Mouse (Mus musculus): ENCODE measurements around the gene Slx4ip. TPM values are rescaled to one million over a fixed set of nuclear protein-coding genes. Genes with fewer than 3 reads are reported as not detected.

The Slx4ip gene
- total and polyA plus RNA-seq, 3 experiments, result 1.3 to 2.5 TPM; not detected in 1

DNA sequence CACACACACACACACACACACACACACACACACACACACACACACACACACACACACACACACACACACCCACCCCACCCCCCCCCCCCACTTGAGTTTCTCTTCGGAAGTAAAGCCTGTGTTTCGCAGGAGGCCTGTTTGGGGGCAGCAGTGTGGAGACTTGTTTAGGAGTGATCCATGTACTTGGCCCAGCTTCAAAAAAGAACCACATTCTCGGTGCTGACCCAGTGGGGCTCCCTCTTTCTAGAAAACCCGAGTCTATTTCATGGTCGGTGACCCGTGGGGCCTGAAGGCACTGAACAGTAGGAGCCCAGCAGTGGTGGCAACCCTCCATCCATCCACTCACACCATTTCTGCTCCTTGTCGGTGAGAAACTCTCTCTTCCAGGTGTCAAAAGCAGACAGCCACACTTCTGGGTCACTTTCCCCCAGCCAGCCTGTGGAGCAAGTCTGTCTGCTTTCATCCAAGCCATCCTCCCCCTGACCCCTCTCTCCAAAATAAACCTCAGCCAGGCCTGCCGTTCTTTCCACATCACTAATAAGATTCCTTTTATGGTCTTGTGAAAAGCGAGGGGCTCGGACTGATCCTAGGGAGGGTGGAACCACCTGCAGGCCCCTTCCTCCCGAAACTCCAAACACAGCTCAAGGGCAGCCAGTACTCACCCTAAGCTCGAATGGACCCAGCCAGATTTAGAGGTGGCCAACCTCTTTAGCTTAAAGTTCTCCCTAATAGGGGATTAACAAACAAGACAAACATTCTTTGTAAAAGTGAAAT lies 222.5 kb downstream of the Slx4ip start:
- Histone ChIP-seq H3K9ac (ENCODE audit: control insufficient read depth, low read depth, low read length, poor library complexity, severe bottlenecking) (no peak overlapping the region), H3K4me1 (ENCODE audit: control insufficient read depth in 1 of 2, insufficient read depth in 2 of 2, low read length in 2 of 2) (no peaks in the 10 kb centered on the region), H3K27me3 (ENCODE audit: control insufficient read depth in 1 of 2, insufficient read depth in 2 of 2, low read length in 2 of 2) (no peaks in the 10 kb centered on the region), H3K79me2 (ENCODE audit: control insufficient read depth, insufficient read depth, low read length, poor library complexity) (no peaks in the 10 kb centered on the region), H3K36me3 (ENCODE audit: control insufficient read depth in 1 of 2, insufficient read depth in 2 of 2, low read length in 2 of 2) (no peaks in the 10 kb centered on the region), H3K27ac (ENCODE audit: control insufficient read depth, low read depth, low read length) (no peak overlapping the region), H3K9me3 (replicated peaks; ENCODE audit: insufficient read depth, low read length) (no peaks in the 10 kb centered on the region), H3K4me3 (ENCODE audit: control insufficient read depth in 1 of 2, insufficient read depth in 1 of 2, low read depth in 2 of 2, low read length in 2 of 2) (no peak overlapping the region)
- DNase-seq (ENCODE audit: low read depth, low spot score), result no peak
- no peak for TF ChIP-seq CTCF (IDR thresholded peaks at IDR 0.05 in 2 of 3, conservative IDR thresholded peaks at IDR 0.05 in 1 of 3; ENCODE audit: control insufficient read depth in 1 of 3, insufficient read depth in 1 of 3, low read depth in 2 of 3, low read length in 3 of 3, poor library complexity in 1 of 3, severe bottlenecking in 1 of 3)
- TF ChIP-seq POLR2A (IDR thresholded peaks at IDR 0.05; ENCODE audit: control insufficient read depth in 1 of 2, insufficient read depth in 1 of 2, low read depth in 1 of 2, low read length in 2 of 2, poor library complexity in 1 of 2), result no peak
- no peak for TF ChIP-seq BHLHE40 (IDR thresholded peaks at IDR 0.05; ENCODE audit: borderline replicate concordance, low read depth, low read length)
- TF ChIP-seq ZC3H11A (IDR thresholded peaks at IDR 0.05; ENCODE audit: low read depth, low read length), result no peak
- no peak for TF ChIP-seq UBTF (IDR thresholded peaks at IDR 0.05; ENCODE audit: borderline replicate concordance, insufficient read depth, low read depth, low read length)
- no peak for TF ChIP-seq MEF2A (IDR thresholded peaks at IDR 0.05; ENCODE audit: extremely low read depth, insufficient replicate concordance, low read depth, low read length, poor library complexity, severe bottlenecking)
- no peak for TF ChIP-seq ZNF384 (IDR thresholded peaks at IDR 0.05; ENCODE audit: low read depth, low read length)
- no peak for TF ChIP-seq USF1 (IDR thresholded peaks at IDR 0.05; ENCODE audit: low read depth, low read length)
- no peak for TF ChIP-seq CHD2 (IDR thresholded peaks at IDR 0.05; ENCODE audit: low read length)
- no peak for TF ChIP-seq TAL1 (IDR thresholded peaks at IDR 0.05; ENCODE audit: low read length)
- no peak for TF ChIP-seq POLR2AphosphoS2 (IDR thresholded peaks at IDR 0.05; ENCODE audit: low read length)
- TF ChIP-seq ELF1 (IDR thresholded peaks at IDR 0.05; ENCODE audit: low read depth, low read length), result no peak
- no peak for TF ChIP-seq SIN3A (IDR thresholded peaks at IDR 0.05; ENCODE audit: low read length)
- no peak for TF ChIP-seq TBP (IDR thresholded peaks at IDR 0.05; ENCODE audit: low read depth, low read length)
- no peak for TF ChIP-seq GABPA (IDR thresholded peaks at IDR 0.05; ENCODE audit: low read depth, low read length)
- TF ChIP-seq TCF12 (IDR thresholded peaks at IDR 0.05; ENCODE audit: low read depth, low read length), result no peak
- no peak for TF ChIP-seq SMC3 (IDR thresholded peaks at IDR 0.05; ENCODE audit: low read depth, low read length)
- no peak for TF ChIP-seq MAX (IDR thresholded peaks at IDR 0.05; ENCODE audit: low read length)
- no peak for TF ChIP-seq KAT2A (conservative IDR thresholded peaks at IDR 0.05; ENCODE audit: low read depth, low read length)
- TF ChIP-seq MYC (IDR thresholded peaks at IDR 0.05; ENCODE audit: low read depth, low read length), result no peak

Data from MEL (cell line).